Mouse (Mus musculus) forebrain, embryonic 15.5 days (tissue): ENCODE results near the gene Gm10160. TPM values are rescaled to one million over a fixed set of nuclear protein-coding genes. Genes with fewer than 3 reads are reported as not detected.

Source experiments
- ATAC-seq: fragments of 200-750 bp; cut with Nextera tagmentation; replicated peaks from 2 replicates; pipeline ENCODE4 v1.8.0; 2017; ENCODE audit warnings: mild to moderate bottlenecking, moderate TSS enrichment, moderate library complexity
- H3K27ac ChIP-seq: fragments of 300-500 bp; sonication (generic); replicated peaks from 2 replicates; pipeline ENCODE4 v1.5.1; 2015; ENCODE audit warnings: mild to moderate bottlenecking, inconsistent platforms
- H3K27me3 ChIP-seq: fragments of 300-500 bp; sonication (generic); 2 replicates; pipeline ENCODE4 v1.6.1; 2015; ENCODE audit warnings: inconsistent platforms
- H3K36me3 ChIP-seq: fragments of 300-500 bp; sonication (generic); 2 replicates; pipeline ENCODE4 v1.6.1; 2015; ENCODE audit warnings: mild to moderate bottlenecking, inconsistent platforms
- H3K4me1 ChIP-seq: fragments of 300-500 bp; sonication (generic); 2 replicates; pipeline ENCODE4 v1.6.1; 2015; ENCODE audit warnings: inconsistent platforms
- H3K4me2 ChIP-seq: fragments of 300-500 bp; sonication (generic); replicated peaks from 2 replicates; pipeline ENCODE4 v1.6.1; 2015; ENCODE audit warnings: mild to moderate bottlenecking, inconsistent platforms
- H3K4me3 ChIP-seq: fragments of 300-500 bp; sonication (generic); 2 replicates; pipeline ENCODE4 v1.5.1; 2015; ENCODE audit warnings: mild to moderate bottlenecking, inconsistent platforms
- H3K9ac ChIP-seq: fragments of 300-500 bp; sonication (generic); replicated peaks from 2 replicates; pipeline ENCODE4 v1.6.1; 2015; ENCODE audit warnings: mild to moderate bottlenecking, inconsistent platforms
- H3K9me3 ChIP-seq: fragments of 300-500 bp; sonication (generic); 2 replicates; pipeline ENCODE4 v1.6.1; 2016; ENCODE audit warnings: inconsistent platforms
- WGBS: fragments of 180-500 bp; shearing (Covaris S2); methylation state at CpG from one replicate; pipeline ENCODE4 v1.1.7; 2015; ENCODE audit warnings: mixed read lengths; 5-methylcytosine and 5-hydroxymethylcytosine counted together
- polyA plus RNA-seq: library from polyadenylated mRNA; unstranded; fragments of >200 nt; fragmentation: Nextera tagmentation; extraction: Ambion mirVana; gene quantifications from 2 replicates; pipeline ENCODE4 v1.2.1, GENCODE M21; 2015

Gene Gm10160
- polyA plus RNA-seq: not detected in 2 replicates

DNA sequence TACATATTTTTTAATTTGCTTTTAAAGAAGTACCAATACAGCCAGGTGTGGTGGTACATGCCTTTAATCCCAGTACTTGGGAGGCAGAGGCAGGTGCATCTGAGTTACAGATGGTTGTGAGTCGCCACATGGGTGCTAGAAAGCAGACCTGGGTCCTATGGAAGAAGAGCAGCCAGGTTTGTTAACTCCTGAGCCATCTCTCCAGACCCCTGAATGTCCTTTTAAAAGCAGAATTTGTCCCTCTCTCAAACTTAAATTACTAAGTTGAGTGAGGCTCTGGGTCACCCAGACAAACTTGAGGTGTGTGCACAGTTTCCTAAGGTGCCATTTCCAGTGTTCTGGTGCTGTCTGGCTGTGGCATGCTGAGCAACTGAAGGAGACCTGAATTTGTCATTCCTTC, at the start of gene Gm10160:
Gm10160 (minus strand) TSS at position 101 of the 400 bp plus-strand sequence.
- Histone ChIP-seq H3K4me2 (no peak within 1 kb of the TSS), H3K27ac (no peak within 1 kb of the TSS), H3K9ac (no peak within 1 kb of the TSS), H3K27me3 (peaks cover 10% of the 10 kb centered on the region; the same call in 1 of the 2 replicates), H3K36me3 (no peaks in the 10 kb centered on the region), H3K9me3 (no peaks in the 10 kb centered on the region), H3K4me3 (no peak within 1 kb of the TSS), H3K4me1 (peaks cover 21% of the 10 kb centered on the region)
- WGBS: 74% methylated on average over 1 of the region's 1 CpGs
- no peak for ATAC-seq

DNA sequence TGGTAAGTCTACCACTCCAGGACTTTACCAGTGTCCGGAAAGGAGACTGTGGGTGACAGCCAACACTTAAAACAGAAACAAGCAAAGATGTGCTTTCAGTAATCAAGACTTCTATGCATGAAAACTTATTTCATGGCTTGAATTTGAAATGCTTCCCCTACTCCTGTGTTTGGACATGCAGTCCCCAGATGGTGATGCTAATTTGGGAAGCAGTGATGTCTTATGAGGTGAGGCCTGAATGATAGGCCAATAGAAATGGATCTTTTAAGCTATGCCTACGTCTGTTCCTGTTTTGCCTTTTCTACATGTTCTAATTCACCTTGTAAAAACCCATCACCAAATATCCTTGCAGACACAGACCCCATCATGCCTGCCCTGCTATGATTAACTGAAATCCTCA, 49.3 kb upstream of the Gm10160 start:
- no peak overlapping the region for H3K4me3 ChIP-seq
- no peak overlapping the region for H3K9ac ChIP-seq
- H3K27me3 ChIP-seq: no peaks in the 10 kb centered on the region
- no peak for ATAC-seq
- no peak overlapping the region for H3K4me2 ChIP-seq
- no peaks in the 10 kb centered on the region for H3K9me3 ChIP-seq
- H3K4me1 ChIP-seq: no peaks in the 10 kb centered on the region
- 89% methylated on average over 2 of the region's 2 CpGs for WGBS
- H3K36me3 ChIP-seq: 0 out of 2 replicates have a peak, but pooled peaks cover 2% of the 10 kb centered on the region
- no peak overlapping the region for H3K27ac ChIP-seq

DNA sequence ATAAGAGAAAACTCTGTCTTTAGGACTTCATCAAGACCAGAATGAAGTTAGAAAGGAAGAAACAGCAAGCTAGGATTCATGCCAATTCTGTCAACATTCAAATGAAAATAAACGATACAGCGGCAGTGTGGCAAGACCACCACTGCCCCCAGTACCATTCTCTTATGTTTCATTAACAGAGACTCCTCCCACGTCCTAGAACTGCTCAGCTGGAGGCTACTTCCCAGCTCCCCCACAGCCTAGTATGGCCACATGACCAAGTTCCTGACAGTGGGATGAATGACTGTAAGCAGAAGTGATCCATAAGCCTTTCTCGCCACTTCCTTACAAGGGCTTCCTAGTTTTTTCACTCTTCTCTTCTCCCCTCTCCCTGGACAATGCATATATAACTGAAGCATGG, 48.5 kb upstream of the Gm10160 start:
- ATAC-seq: no peak
- Histone ChIP-seq H3K27ac (no peak overlapping the region), H3K4me3 (no peak overlapping the region), H3K9ac (no peak overlapping the region), H3K9me3 (no peaks in the 10 kb centered on the region), H3K27me3 (no peaks in the 10 kb centered on the region), H3K4me1 (no peaks in the 10 kb centered on the region), H3K36me3 (peaks cover 7% of the 10 kb centered on the region; the same call in 1 of the 2 replicates), H3K4me2 (no peak overlapping the region)
- 43% methylated on average over 4 of the region's 4 CpGs for WGBS

DNA sequence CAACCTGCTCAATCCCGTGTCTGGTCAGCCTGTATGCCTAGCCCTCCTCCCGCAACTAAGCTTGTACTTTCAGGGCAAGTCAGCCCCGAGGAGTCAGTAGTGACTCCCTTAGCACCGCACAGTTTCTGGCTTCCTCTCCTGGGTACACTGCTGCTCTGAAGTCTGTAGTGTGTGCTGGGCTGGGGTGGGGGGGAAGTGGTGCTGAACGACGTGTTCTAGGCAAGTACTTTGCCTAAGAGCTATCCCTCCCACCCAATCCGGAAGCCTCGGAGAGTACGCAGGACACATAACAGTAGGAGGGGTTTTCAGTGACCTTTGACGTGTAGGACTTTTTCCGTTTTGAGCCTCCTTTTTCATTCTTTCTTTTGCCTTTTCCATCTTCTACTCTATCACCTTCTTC, 43.8 kb upstream of the Gm10160 start:
- Histone ChIP-seq H3K27ac (no peak overlapping the region), H3K4me2 (no peak overlapping the region), H3K4me1 (no peaks in the 10 kb centered on the region), H3K27me3 (no peaks in the 10 kb centered on the region), H3K9me3 (no peaks in the 10 kb centered on the region), H3K36me3 (peaks cover 15% of the 10 kb centered on the region), H3K9ac (no peak overlapping the region), H3K4me3 (no peak overlapping the region)
- ATAC-seq: no peak
- WGBS: 87% methylated on average over 11 of the region's 11 CpGs

DNA sequence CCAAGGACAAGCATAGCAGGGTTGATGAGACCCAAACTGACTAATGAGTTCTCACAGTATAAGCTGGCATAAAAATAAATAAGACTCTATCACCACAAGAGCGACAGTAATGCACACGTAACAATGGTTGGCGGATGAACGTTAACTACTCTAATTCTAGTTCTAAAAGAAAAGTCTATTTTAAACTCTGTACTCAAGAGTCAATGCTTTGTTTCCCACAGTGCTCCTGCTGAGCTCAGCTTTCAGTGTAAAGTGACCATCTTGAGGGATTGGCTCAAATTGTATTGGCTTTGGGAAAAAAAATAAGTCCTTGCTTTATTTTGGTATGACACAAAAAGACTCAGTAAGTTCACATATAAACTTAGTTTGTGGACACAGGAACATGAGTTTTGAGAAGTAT, 29.5 kb upstream of the Gm10160 start:
- Histone ChIP-seq H3K36me3 (peaks cover 17% of the 10 kb centered on the region), H3K27me3 (no peaks in the 10 kb centered on the region), H3K4me2 (no peak overlapping the region), H3K4me3 (no peak overlapping the region), H3K9me3 (no peaks in the 10 kb centered on the region), H3K4me1 (no peaks in the 10 kb centered on the region), H3K27ac (no peak overlapping the region), H3K9ac (no peak overlapping the region)
- 49% methylated on average over 4 of the region's 4 CpGs for WGBS
- no peak for ATAC-seq

DNA sequence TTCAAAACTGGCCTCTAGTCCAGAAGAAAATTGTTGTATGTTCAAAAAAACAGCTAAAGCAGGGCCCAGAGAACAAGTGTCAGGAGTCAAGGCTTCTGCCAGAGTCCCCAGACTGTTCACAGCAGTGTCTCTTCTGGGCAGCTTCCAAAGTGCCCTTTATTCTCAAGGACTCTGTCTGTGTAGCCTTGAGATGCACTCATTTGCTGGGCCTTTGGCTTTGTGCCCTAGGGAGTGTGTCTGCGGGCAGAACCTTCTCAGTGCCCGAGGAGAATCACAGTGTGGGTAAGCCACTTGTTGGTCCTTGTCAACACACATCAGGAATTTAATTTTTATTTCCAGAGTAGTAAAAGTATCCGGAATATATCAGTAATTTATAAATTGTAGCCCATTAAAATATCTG, 26.0 kb upstream of the Gm10160 start:
- no peak for ATAC-seq
- Histone ChIP-seq H3K9me3 (no peaks in the 10 kb centered on the region), H3K9ac (no peak overlapping the region), H3K36me3 (peaks cover 10% of the 10 kb centered on the region), H3K4me3 (no peak overlapping the region), H3K27ac (no peak overlapping the region), H3K4me1 (no peaks in the 10 kb centered on the region), H3K27me3 (no peaks in the 10 kb centered on the region), H3K4me2 (no peak overlapping the region)
- WGBS: 69% methylated on average over 3 of the region's 3 CpGs

DNA sequence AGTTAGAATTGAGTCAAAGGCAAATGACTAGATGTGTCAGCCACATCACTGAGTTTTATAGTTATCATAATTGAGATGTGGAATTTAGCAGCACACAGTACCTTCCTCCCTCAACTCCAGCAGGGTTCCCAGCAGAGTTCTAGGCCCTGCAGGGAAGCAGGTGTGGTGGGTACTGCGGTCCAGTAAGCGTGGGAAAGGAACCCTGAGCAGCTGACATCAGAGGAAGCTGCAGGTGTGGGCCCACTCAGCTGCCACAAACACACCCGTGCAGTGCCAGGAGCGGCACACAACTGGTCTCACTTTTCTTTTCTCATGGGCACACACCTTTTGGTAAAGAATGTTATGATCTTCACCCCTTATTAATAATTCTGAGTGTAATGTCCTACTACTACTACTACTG, 25.2 kb upstream of the Gm10160 start:
- H3K4me1 ChIP-seq: no peaks in the 10 kb centered on the region
- H3K27ac ChIP-seq: no peak overlapping the region
- ATAC-seq: no peak
- no peaks in the 10 kb centered on the region for H3K27me3 ChIP-seq
- peaks cover 5% of the 10 kb centered on the region; the same call in 1 of the 2 replicates for H3K36me3 ChIP-seq
- no peaks in the 10 kb centered on the region for H3K9me3 ChIP-seq
- no peak overlapping the region for H3K9ac ChIP-seq
- no peak overlapping the region for H3K4me3 ChIP-seq
- WGBS: 88% methylated on average over 4 of the region's 4 CpGs
- no peak overlapping the region for H3K4me2 ChIP-seq

DNA sequence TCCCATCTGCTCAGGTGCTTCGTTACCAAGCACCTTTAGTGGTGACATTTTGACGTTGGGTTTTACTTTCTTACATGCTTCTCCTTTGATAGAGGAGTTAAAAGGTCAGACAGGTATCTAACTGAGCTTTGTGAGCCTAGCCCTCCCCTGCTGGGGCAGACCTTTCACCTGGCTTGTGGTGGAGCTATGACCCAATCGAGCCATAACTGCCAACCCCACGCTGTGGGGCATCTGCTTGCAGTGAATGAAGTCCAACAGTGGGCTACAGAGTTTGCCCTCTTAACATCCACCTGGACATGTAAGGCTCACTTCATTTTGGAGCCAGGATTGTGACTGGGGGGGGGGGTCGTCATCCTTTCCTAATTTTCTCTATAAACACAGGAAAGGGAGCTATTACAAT, 24.7 kb upstream of the Gm10160 start:
- Histone ChIP-seq H3K4me1 (no peaks in the 10 kb centered on the region), H3K9me3 (no peaks in the 10 kb centered on the region), H3K4me3 (no peak overlapping the region), H3K27me3 (no peaks in the 10 kb centered on the region), H3K4me2 (no peak overlapping the region), H3K9ac (no peak overlapping the region), H3K27ac (no peak overlapping the region), H3K36me3 (peaks cover 5% of the 10 kb centered on the region; the same call in 1 of the 2 replicates)
- no peak for ATAC-seq
- WGBS: 84% methylated on average over 5 of the region's 5 CpGs

DNA sequence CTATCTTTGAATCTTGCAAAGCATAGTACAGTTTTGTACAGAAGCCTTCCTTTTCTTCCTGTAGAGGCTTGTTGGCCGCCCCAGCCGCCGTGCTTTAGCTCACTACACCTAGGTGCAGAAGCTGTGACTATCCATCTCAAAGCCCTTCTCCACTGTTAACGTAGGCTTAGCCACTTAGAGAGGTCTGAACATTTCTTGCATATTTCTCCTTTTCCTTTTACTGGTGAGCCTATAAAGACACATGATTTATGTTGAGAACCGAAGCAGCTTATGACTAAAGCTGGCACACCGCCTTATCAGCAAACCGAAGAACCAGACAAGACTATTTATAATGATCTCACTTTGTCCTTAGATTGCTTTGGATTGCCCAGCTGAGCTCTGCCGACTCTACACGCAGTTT, 19.8 kb upstream of the Gm10160 start:
- H3K4me2 ChIP-seq: no peak overlapping the region
- H3K4me3 ChIP-seq: no peak overlapping the region
- no peak overlapping the region for H3K9ac ChIP-seq
- no peaks in the 10 kb centered on the region for H3K9me3 ChIP-seq
- H3K4me1 ChIP-seq: no peaks in the 10 kb centered on the region
- WGBS: 89% methylated on average over 9 of the region's 9 CpGs
- no peak overlapping the region for H3K27ac ChIP-seq
- H3K36me3 ChIP-seq: no peaks in the 10 kb centered on the region; the same call in 1 of the 2 replicates
- ATAC-seq: no peak
- no peaks in the 10 kb centered on the region for H3K27me3 ChIP-seq

DNA sequence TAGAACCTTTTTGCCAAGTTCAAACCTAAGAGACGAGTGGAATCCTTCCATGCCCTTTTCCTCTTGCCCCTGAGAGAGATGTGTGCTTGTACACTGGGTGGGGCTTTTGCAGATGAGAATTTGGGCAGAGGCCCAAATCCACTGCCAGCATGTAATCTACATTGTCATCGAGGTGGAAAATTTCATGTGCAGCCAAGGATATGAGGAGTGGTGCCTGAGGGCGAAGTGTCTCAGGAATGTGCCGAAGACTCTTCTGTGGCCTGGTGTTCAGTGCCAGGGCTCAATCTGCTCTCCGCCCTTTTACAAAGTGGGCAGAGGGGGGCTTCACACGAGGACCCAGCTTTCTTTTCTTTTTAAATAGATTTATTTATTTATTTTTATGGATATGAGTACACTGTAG, 19.0 kb upstream of the Gm10160 start:
- WGBS: 57% methylated on average over 6 of the region's 6 CpGs
- ATAC-seq: 0 out of 2 replicates have a peak, but pooled peaks have one; percentile 24

DNA sequence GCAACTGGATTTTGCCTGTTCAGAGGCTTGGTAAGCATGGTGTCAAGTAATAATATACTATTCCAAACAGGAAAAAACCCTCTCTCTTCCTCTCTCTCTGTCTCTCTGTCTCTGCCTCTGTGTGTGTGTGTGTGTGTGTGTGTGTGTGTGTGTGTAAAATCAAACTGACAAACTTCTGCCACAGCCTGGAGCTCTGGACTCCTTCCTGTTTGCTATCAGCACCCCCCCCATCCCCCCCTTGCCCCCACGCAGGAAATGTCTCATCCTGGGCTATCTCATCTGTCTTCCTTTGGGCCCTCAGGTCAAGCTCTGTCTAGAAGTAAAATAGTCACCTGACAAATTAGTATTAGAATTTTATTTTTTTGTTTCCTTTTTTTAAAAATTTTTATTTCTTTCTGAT, 18.2 kb upstream of the Gm10160 start:
- H3K9me3 ChIP-seq: no peaks in the 10 kb centered on the region
- no peak overlapping the region for H3K4me2 ChIP-seq
- no peaks in the 10 kb centered on the region; the same call in 1 of the 2 replicates for H3K36me3 ChIP-seq
- H3K27me3 ChIP-seq: no peaks in the 10 kb centered on the region
- H3K4me1 ChIP-seq: peaks cover 7% of the 10 kb centered on the region; the same call in 1 of the 2 replicates
- H3K4me3 ChIP-seq: no peak overlapping the region
- ATAC-seq: no peak
- no peak overlapping the region for H3K27ac ChIP-seq
- H3K9ac ChIP-seq: no peak overlapping the region
- 86% methylated on average over 1 of the region's 1 CpGs for WGBS

More for the DNA sequence above, 19.0 kb upstream of the Gm10160 start:
- Histone ChIP-seq H3K36me3 (no peaks in the 10 kb centered on the region; the same call in 1 of the 2 replicates), H3K27ac (no peak overlapping the region), H3K4me1 (no peaks in the 10 kb centered on the region), H3K9me3 (no peaks in the 10 kb centered on the region), H3K4me3 (no peak overlapping the region), H3K4me2 (no peak overlapping the region), H3K27me3 (no peaks in the 10 kb centered on the region), H3K9ac (no peak overlapping the region)

DNA sequence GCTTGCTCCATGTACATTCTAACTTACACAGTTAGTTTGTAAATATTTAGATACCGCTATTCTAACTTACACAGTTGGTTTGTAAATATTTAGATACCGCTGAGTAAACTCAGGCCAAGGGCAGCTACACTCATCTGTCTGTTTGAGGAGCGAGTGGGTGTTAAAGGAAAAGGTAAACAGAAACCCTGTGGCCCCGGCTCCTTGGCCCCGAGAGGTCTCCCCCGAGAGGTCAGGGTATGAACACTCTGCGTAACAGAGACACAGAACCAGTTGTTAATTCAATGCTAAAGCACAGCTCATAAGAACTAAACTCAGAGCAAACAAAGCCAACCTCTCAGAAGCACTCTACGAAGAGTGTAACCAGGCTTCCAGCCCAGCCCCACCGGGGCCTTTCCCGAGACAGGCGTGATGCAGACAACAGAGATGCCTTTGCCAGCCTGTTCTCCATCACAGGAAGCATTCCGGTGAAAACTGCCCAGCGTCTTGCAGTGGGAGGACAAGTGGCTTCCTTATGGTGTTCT, 17.0 kb upstream of the Gm10160 start:
- 88% methylated on average over 13 of the region's 13 CpGs for WGBS
- H3K4me3 ChIP-seq: no peak overlapping the region
- no peak overlapping the region for H3K4me2 ChIP-seq
- H3K27ac ChIP-seq: no peak overlapping the region
- H3K36me3 ChIP-seq: no peaks in the 10 kb centered on the region
- H3K9me3 ChIP-seq: no peaks in the 10 kb centered on the region
- ATAC-seq: no peak
- peaks cover 16% of the 10 kb centered on the region for H3K4me1 ChIP-seq
- no peak overlapping the region for H3K9ac ChIP-seq
- no peaks in the 10 kb centered on the region for H3K27me3 ChIP-seq

DNA sequence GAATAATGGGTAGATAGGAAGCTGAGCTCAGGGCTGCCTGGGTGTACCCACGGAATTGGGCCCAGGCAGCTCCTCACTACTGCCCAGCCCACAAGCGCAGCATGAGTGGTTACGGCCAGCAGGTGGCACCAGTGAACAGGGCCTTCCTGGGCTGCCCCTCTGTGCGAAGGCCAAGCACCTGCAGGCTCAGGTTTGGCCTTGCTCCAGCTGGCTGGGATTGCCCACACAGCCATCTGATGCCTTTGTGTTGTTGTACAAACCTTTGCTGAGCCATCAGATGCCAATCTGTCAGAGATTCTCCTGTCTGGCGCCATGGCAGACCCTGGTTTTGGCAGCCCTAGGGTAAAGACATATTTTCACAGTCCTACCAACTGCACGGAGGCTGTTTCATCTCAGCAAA, 12.6 kb upstream of the Gm10160 start:
- Histone ChIP-seq H3K4me2 (no peak overlapping the region), H3K9me3 (no peaks in the 10 kb centered on the region)
- ATAC-seq: peak; percentile 90

More for the DNA sequence above, 12.6 kb upstream of the Gm10160 start:
- peaks cover 16% of the 10 kb centered on the region for H3K4me1 ChIP-seq
- no peaks in the 10 kb centered on the region for H3K27me3 ChIP-seq
- 11% methylated on average over 6 of the region's 6 CpGs for WGBS
- no peak overlapping the region for H3K9ac ChIP-seq
- H3K27ac ChIP-seq: peak overlapping the region; percentile 16; the same call in 1 of the 2 replicates
- H3K36me3 ChIP-seq: no peaks in the 10 kb centered on the region
- H3K4me3 ChIP-seq: no peak overlapping the region
